ENCODE assay signal across 8 mouse cellular contexts in the genomic region with DNA sequence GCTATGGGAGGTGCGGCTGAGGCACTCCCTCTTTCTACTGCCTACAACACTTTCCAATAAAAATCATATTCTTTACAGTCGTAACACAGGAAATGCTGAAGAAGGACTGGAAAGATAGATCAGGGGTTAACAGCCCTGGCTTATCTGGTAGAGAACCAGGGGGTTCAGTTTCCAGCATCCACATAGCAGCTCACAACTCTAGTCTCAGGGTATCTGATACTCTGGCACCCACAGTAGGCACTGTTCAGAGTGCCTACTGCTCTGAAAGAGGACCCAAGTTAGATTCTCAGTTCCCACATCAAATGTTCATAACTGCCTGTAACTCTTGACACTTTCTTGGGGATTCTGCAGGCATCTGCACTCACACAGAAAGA. TPM values are rescaled to one million over a fixed set of nuclear protein-coding genes. Genes with fewer than 3 reads are reported as not detected.
DNase-seq lines count a peak whose midpoint lies in the region; ATAC-seq and TF ChIP-seq lines count a peak whose summit lies in the region.

No protein-coding gene starts in this region.

- no peak; the same call in 1 of the 2 replicates for TF ChIP-seq POLR2A in lung, adult 2 months (IDR thresholded peaks at IDR 0.05; ENCODE audit: borderline replicate concordance, extremely low read depth, low read depth, low read length)

- TF ChIP-seq CTCF in lung, adult 2 months (IDR thresholded peaks at IDR 0.05; ENCODE audit: insufficient read depth, low read length): no peak

- DNase-seq in lung, adult 2 months: no peak
- DNase-seq in lung, postnatal 14 days: no peak
- DNase-seq in layer of hippocampus, postnatal 25 days (ENCODE audit: extremely low spot score in 1 of 2, low spot score in 1 of 2): no peak
- no peak for DNase-seq in layer of hippocampus, adult 18-20 months (ENCODE audit: low spot score in 2 of 2)
- DNase-seq in left cerebral cortex, postnatal 25 days (ENCODE audit: low spot score in 2 of 2): no peak

- no peaks in the 10 kb centered on the region for H3K27me3 ChIP-seq in embryonic facial prominence, embryonic 15.5 days
- H3K27me3 ChIP-seq in limb, embryonic 12.5 days: no peaks in the 10 kb centered on the region
- H3K27me3 ChIP-seq in neural tube, embryonic 14.5 days (ENCODE audit: control insufficient read depth, insufficient read depth, low read length): no peaks in the 10 kb centered on the region

- WGBS in lung, adult 2 months: 2% methylated on average over 2 of the region's 2 CpGs
- 2% methylated on average over 2 of the region's 2 CpGs for WGBS in embryonic facial prominence, embryonic 15.5 days
- 0% methylated on average over 2 of the region's 2 CpGs for WGBS in limb, embryonic 12.5 days
- 0% methylated on average over 2 of the region's 2 CpGs for WGBS in neural tube, embryonic 14.5 days

- no peak overlapping the region for H3K9ac ChIP-seq in embryonic facial prominence, embryonic 15.5 days
- H3K9ac ChIP-seq in limb, embryonic 12.5 days (replicated peaks): no peak overlapping the region
- H3K9ac ChIP-seq in neural tube, embryonic 14.5 days (replicated peaks; ENCODE audit: low read depth, low read length): no peak overlapping the region

- no peak for ATAC-seq in embryonic facial prominence, embryonic 15.5 days (ENCODE audit: insufficient number of reproducible peaks, low FRiP score, low TSS enrichment, low read depth)
- ATAC-seq in limb, embryonic 12.5 days (ENCODE audit: insufficient number of reproducible peaks, insufficient read depth, low FRiP score, low TSS enrichment, low read depth): peak; percentile 77
- ATAC-seq in neural tube, embryonic 14.5 days (ENCODE audit: low read depth): peak; percentile 66

- no peaks in the 10 kb centered on the region for H3K9me3 ChIP-seq in embryonic facial prominence, embryonic 15.5 days (replicated peaks)
- no peaks in the 10 kb centered on the region for H3K9me3 ChIP-seq in limb, embryonic 12.5 days
- H3K9me3 ChIP-seq in neural tube, embryonic 14.5 days (ENCODE audit: control insufficient read depth, low read length): no peaks in the 10 kb centered on the region

- peaks cover 1% of the 10 kb centered on the region; the same call in 1 of the 2 replicates for H3K36me3 ChIP-seq in embryonic facial prominence, embryonic 15.5 days
- peaks cover 6% of the 10 kb centered on the region; the same call in 1 of the 2 replicates for H3K36me3 ChIP-seq in limb, embryonic 12.5 days
- no peaks in the 10 kb centered on the region for H3K36me3 ChIP-seq in neural tube, embryonic 14.5 days (ENCODE audit: control insufficient read depth, insufficient read depth, low read length)

- intact Hi-C loops in left cerebral cortex, postnatal 25 days (cut with DNase I): loop anchor here (2.0 to 10.0 kb wide), 3 partner anchors 58 to 928 kb away; a partner anchor contains a TSS

- H3K4me1 ChIP-seq in lung, adult 2 months (ENCODE audit: control insufficient read depth, insufficient read depth, low read length): peaks cover 16% of the 10 kb centered on the region
- peaks cover 16% of the 10 kb centered on the region; the same call in 1 of the 2 replicates for H3K4me1 ChIP-seq in embryonic facial prominence, embryonic 15.5 days
- peaks cover 10% of the 10 kb centered on the region for H3K4me1 ChIP-seq in limb, embryonic 12.5 days (replicated peaks)
- H3K4me1 ChIP-seq in neural tube, embryonic 14.5 days (ENCODE audit: control insufficient read depth, insufficient read depth, low read length): no peaks in the 10 kb centered on the region

- H3K27ac ChIP-seq in embryonic facial prominence, embryonic 15.5 days (replicated peaks): peak overlapping the region; percentile 13
- no peak overlapping the region for H3K27ac ChIP-seq in limb, embryonic 12.5 days
- no peak overlapping the region for H3K27ac ChIP-seq in neural tube, embryonic 14.5 days (ENCODE audit: low read depth, low read length)

- peak overlapping the region; percentile 63 for H3K4me2 ChIP-seq in embryonic facial prominence, embryonic 15.5 days (replicated peaks)
- peak overlapping the region; percentile 63 for H3K4me2 ChIP-seq in limb, embryonic 12.5 days
- H3K4me2 ChIP-seq in neural tube, embryonic 14.5 days (ENCODE audit: low read depth, low read length): peak overlapping the region; percentile 53

- H3K4me3 ChIP-seq in lung, adult 2 months (replicated peaks; ENCODE audit: extremely low read depth, low read depth, low read length): peak overlapping the region; percentile 53
- peak overlapping the region; percentile 81 for H3K4me3 ChIP-seq in embryonic facial prominence, embryonic 15.5 days (replicated peaks)
- peak overlapping the region; percentile 71 for H3K4me3 ChIP-seq in limb, embryonic 12.5 days (replicated peaks)
- peak overlapping the region; percentile 66 for H3K4me3 ChIP-seq in neural tube, embryonic 14.5 days (ENCODE audit: low read depth, low read length)

RNA-seq across cellular contexts. Expression of a gene that starts 0.4 kb away (rescaled TPM):
- 17.8 and 18.0 TPM in 2 replicates for polyA plus RNA-seq in lung, adult 2 months (2012; rRNA removed)
- polyA plus RNA-seq in embryonic facial prominence, embryonic 15.5 days (2015; fragmentation: Nextera tagmentation; extraction: Ambion mirVana): 41.0 and 45.8 TPM in 2 replicates
- 39.4 and 42.6 TPM in 2 replicates for polyA plus RNA-seq in limb, embryonic 12.5 days (2016; fragmentation: Nextera tagmentation; extraction: Ambion mirVana)
- 11.8 and 15.0 TPM in 2 replicates for polyA plus RNA-seq in neural tube, embryonic 14.5 days (2014; fragmentation: Nextera tagmentation; extraction: Ambion mirVana)
- 10 to 100 TPM; 13.1 to 14.4 TPM for total RNA-seq in layer of hippocampus, postnatal 25 days (2021)
- total RNA-seq in layer of hippocampus, adult 18-20 months (2021): 10 to 100 TPM; 17.8 to 19.0 TPM
- 10 to 100 TPM; 16.8 to 19.2 TPM for total RNA-seq in left cerebral cortex, postnatal 25 days (2021)

RNA-seq across cellular contexts. Expression of a gene that starts 37.8 kb away (rescaled TPM):
- polyA plus RNA-seq in lung, adult 2 months (2012; rRNA removed): 4.2 and 6.6 TPM in 2 replicates
- polyA plus RNA-seq in embryonic facial prominence, embryonic 15.5 days (2015; fragmentation: Nextera tagmentation; extraction: Ambion mirVana): 14.4 and 15.2 TPM in 2 replicates
- polyA plus RNA-seq in limb, embryonic 12.5 days (2016; fragmentation: Nextera tagmentation; extraction: Ambion mirVana): 29.6 and 29.8 TPM in 2 replicates
- 3.5 and 4.0 TPM in 2 replicates for polyA plus RNA-seq in neural tube, embryonic 14.5 days (2014; fragmentation: Nextera tagmentation; extraction: Ambion mirVana)
- 1 to 10 TPM; 6.9 to 7.2 TPM for total RNA-seq in layer of hippocampus, postnatal 25 days (2021)
- total RNA-seq in layer of hippocampus, adult 18-20 months (2021): 10 to 100 TPM; 11.2 to 13.1 TPM
- total RNA-seq in left cerebral cortex, postnatal 25 days (2021): 10 to 100 TPM in 1 of 2 experiments, 1 to 10 TPM in 1; 9.8 to 10.3 TPM

RNA-seq across cellular contexts. Expression of a gene that starts 57.8 kb away (rescaled TPM):
- polyA plus RNA-seq in lung, adult 2 months (2012; rRNA removed): 62.8 and 98.1 TPM in 2 replicates
- polyA plus RNA-seq in embryonic facial prominence, embryonic 15.5 days (2015; fragmentation: Nextera tagmentation; extraction: Ambion mirVana): 193 and 195 TPM in 2 replicates
- polyA plus RNA-seq in limb, embryonic 12.5 days (2016; fragmentation: Nextera tagmentation; extraction: Ambion mirVana): 153 and 157 TPM in 2 replicates
- 133 and 173 TPM in 2 replicates for polyA plus RNA-seq in neural tube, embryonic 14.5 days (2014; fragmentation: Nextera tagmentation; extraction: Ambion mirVana)
- 100 to 1,000 TPM; 119 to 130 TPM for total RNA-seq in layer of hippocampus, postnatal 25 days (2021)
- 100 to 1,000 TPM in 1 of 2 experiments, 10 to 100 TPM in 1; 94.1 to 102 TPM for total RNA-seq in layer of hippocampus, adult 18-20 months (2021)
- total RNA-seq in left cerebral cortex, postnatal 25 days (2021): 100 to 1,000 TPM; 139 to 150 TPM
